Mouse (Mus musculus) cortical plate, adult 2 months (tissue): Measurements from ENCODE around the gene Hist1h2bn.

Source experiments
- CTCF ChIP-seq: fragments of 200-500 bp; IDR thresholded peaks from 2 replicates; pipeline ENCODE4 v1.5.1; 2011; ENCODE audit warnings: mild to moderate bottlenecking, control low read depth, low read length; ENCODE audit not compliant: insufficient read depth; ENCODE audit errors: extremely low read depth
- POLR2A ChIP-seq: fragments of 200-500 bp; IDR thresholded peaks from 2 replicates; pipeline ENCODE4 v1.6.1; 2011; ENCODE audit warnings: mild to moderate bottlenecking, low read length, control low read depth; ENCODE audit not compliant: insufficient read depth; ENCODE audit errors: extremely low read depth

GRCm38 (mm10) chr13:21781021-21781555 is 27.2 kb downstream of the Hist1h2bn start:
- TF ChIP-seq POLR2A (no peak), CTCF (no peak)
